Mouse (Mus musculus) liver, adult 2 months (tissue): ENCODE data around the gene Tmem240. TPM values are rescaled to one million over a fixed set of nuclear protein-coding genes. Genes with fewer than 3 reads are reported as not detected.

Source experiments
- DNase-seq: peaks from one replicate; pipeline ENCODE4 v3.0.0-alpha.2; 2011; ENCODE audit warnings: low read depth, low spot score; ENCODE audit errors: extremely low read depth
- H3K27ac ChIP-seq: fragments of 200-500 bp; replicated peaks from 2 replicates; pipeline ENCODE4 v1.5.1; 2012; ENCODE audit warnings: low read depth, mild to moderate bottlenecking, control low read depth, inconsistent platforms, low read length; ENCODE audit not compliant: insufficient read depth
- H3K27me3 ChIP-seq: fragments of 200-500 bp; 2 replicates; pipeline ENCODE4 v1.6.1; 2012; ENCODE audit warnings: mild to moderate bottlenecking, moderate library complexity, low read length, inconsistent platforms; ENCODE audit not compliant: control insufficient read depth, insufficient read depth
- H3K36me3 ChIP-seq: fragments of 200-500 bp; 2 replicates; pipeline ENCODE4 v1.6.1; 2012; ENCODE audit warnings: low read length, inconsistent platforms; ENCODE audit not compliant: control insufficient read depth, insufficient read depth
- H3K4me1 ChIP-seq: fragments of 200-500 bp; 2 replicates; pipeline ENCODE4 v1.6.1; 2011; ENCODE audit warnings: low read length; ENCODE audit not compliant: control insufficient read depth, insufficient read depth
- H3K4me3 ChIP-seq: fragments of 200-500 bp; 2 replicates; pipeline ENCODE4 v1.5.1; 2011; ENCODE audit warnings: low read depth, mild to moderate bottlenecking, control low read depth, low read length, moderate library complexity; ENCODE audit not compliant: insufficient read depth
- H3K79me2 ChIP-seq: fragments of 200-500 bp; 2 replicates; pipeline ENCODE4 v1.6.1; 2012; ENCODE audit warnings: inconsistent platforms, mild to moderate bottlenecking, low read length, moderate library complexity; ENCODE audit not compliant: control insufficient read depth, insufficient read depth
- H3K9ac ChIP-seq: fragments of 200-500 bp; 2 replicates; pipeline ENCODE4 v1.6.1; 2012; ENCODE audit warnings: low read depth, mild to moderate bottlenecking, control low read depth, inconsistent platforms, low read length
- CTCF ChIP-seq: fragments of 200-500 bp; IDR thresholded peaks from 2 replicates; pipeline ENCODE4 v1.5.1; 2011; ENCODE audit warnings: low read depth, low read length, control low read depth
- POLR2A ChIP-seq: fragments of 200-500 bp; IDR thresholded peaks from 2 replicates; pipeline ENCODE4 v1.6.1; 2011; ENCODE audit warnings: low read length, control low read depth; ENCODE audit not compliant: insufficient read depth; ENCODE audit errors: extremely low read depth
- WGBS: fragments of 180-500 bp; shearing (Covaris S2); methylation state at CpG from one replicate; pipeline ENCODE4 v1.1.7; 2018; 5-methylcytosine and 5-hydroxymethylcytosine counted together
- polyA plus RNA-seq: library from polyadenylated mRNA; depleted of rRNA; stranded (reverse); fragments of >200 nt; gene quantifications from 2 replicates; pipeline ENCODE4 v1.2.3, GENCODE M21; 2012
- total RNA-seq: library from RNA; depleted of rRNA; stranded (reverse); fragments of >200 nt; gene quantifications from 2 replicates; pipeline ENCODE4 v1.2.3, GENCODE M21; 2014

The Tmem240 gene
- total and polyA plus RNA-seq, 2 experiments = under 0.01 to 0.20 TPM

DNA sequence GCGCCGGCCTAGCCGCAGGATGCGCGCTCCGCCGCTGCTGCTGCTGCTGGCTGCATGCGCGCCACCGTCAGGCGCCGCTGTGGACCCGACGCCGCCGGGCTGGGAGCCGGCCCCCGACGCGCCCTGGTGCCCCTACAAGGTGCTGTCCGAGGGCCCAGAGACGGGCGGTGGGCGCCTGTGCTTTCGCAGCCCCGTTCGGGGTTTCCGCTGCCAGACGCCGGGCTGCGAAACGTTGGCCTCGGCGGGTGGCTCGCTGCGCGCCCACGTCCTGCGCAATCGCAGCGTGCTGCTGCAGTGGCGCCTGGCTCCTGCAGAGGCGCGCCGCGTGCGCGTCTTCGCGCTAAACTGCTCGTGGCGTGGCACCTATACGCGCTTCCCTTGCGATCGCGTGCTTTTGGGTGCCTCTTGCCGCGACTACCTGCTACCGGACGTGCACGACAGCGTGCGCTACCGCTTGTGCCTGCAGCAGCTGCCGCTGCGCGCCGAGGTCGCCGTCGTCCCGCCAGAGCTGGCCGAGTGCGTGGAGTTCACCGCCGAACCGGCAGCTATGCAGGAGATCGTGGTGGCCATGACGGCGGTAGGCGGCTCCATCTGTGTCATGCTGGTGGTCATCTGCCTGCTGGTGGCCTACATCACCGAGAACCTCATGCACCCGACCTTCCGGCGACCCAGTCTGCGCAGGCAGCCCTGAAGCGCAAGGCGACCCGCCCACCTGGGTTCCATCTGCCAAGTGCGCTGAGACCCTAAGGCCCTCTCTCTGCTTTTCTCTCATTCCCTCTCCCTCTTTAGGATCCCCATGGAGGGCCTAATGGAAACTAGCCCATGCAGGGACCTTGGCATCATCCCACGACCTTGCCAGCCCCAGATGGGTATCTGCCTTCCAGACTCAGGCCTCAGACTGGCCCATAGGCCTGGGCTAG, 39.9 kb upstream of the Tmem240 start:
- no peaks in the 10 kb centered on the region for H3K79me2 ChIP-seq
- 0 out of 2 replicates have a peak, but pooled peaks have one; percentile 30 for TF ChIP-seq CTCF
- no peak for TF ChIP-seq POLR2A
- H3K27me3 ChIP-seq = peaks cover 6% of the 10 kb centered on the region; the same call in 1 of the 2 replicates
- H3K4me3 ChIP-seq = peak overlapping the region; percentile 49
- no peaks in the 10 kb centered on the region for H3K36me3 ChIP-seq
- peak overlapping the region; percentile 24 for H3K9ac ChIP-seq
- DNase-seq = no peak
- no peak overlapping the region for H3K27ac ChIP-seq
- no peaks in the 10 kb centered on the region for H3K4me1 ChIP-seq
- WGBS = 3% methylated on average over 92 of the region's 92 CpGs

DNA sequence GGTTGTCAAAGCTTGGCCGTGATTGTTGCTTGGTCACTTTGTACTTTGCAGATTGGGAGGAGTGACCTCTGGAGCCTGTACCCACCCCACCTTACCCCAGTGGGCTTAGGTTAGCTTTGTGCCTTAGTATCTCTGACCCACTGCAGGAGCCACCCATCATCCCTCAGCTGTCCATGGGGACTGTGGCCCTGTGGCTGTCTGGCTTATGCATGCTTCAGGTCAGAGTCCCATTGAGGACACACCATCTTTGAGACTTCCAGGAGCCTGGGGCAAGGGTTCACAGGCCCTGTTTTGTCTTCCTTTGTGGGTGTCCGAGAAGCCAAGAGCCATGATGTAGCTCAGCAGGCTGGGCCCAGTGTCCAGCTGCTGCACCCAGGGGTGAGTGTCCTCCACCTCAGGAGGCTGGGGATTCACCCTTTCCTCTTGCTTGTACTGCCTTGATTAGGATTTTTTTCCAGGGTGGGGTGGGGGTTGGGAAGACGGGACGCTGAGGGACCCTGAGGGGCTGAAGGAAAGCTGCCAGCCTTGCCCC, 39.0 kb upstream of the Tmem240 start:
- no peak overlapping the region for H3K4me3 ChIP-seq

DNA sequence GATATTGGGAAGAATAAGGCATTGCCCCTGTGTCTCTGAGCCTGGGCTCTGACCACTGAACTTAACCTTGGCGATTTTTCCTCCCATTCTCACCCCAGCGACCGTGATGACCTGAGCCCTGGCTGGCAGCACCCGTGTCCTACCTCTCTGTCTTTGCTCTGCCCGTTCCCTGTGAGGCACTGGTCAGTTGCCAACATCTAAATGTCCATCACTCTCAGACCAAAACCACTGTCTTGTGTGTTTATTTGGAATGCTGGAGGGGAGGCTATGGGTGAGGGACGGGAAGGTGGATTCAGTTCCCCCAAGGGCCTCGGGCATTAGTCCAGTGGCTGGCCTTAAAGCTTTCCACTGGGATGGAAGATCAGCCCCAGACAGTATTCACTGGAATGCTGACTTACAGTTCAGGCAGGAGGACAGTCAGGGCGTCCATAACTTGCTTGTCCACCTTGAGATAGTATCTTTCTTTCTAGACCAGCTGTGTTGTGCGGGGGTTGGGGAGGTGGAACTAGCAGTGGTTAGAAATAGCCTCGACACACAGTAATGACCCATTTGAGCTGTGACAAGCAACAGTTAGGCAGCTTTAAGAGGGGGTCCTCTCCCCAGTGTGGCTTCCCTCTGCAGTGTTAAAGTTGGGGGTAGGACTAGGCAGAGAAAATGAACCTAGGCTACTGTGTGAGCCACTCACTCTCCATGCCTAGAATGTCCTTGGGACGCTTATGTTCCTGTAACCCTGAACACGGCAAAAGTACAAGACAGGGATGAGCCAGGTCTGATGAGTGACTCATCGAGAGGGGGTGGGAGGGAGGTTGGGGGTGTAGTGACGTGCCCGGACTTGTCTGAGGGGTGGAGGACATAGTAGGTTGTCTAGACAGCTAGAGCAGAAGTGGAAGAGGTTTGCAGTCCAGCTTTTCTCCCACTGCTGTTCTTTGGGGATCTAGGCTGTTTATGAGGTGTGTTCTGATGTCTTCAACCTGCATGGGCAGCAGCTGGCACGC, 38.0 kb upstream of the Tmem240 start:
- no peaks in the 10 kb centered on the region for H3K79me2 ChIP-seq
- no peak for DNase-seq
- no peak overlapping the region for H3K4me3 ChIP-seq
- 68% methylated on average over 16 of the region's 16 CpGs for WGBS
- no peak overlapping the region for H3K27ac ChIP-seq
- TF ChIP-seq POLR2A (no peak), CTCF (no peak)
- no peak overlapping the region for H3K9ac ChIP-seq
- peaks cover 6% of the 10 kb centered on the region; the same call in 1 of the 2 replicates for H3K27me3 ChIP-seq
- H3K36me3 ChIP-seq = no peaks in the 10 kb centered on the region
- H3K4me1 ChIP-seq = no peaks in the 10 kb centered on the region

More for the DNA sequence above, 39.0 kb upstream of the Tmem240 start:
- H3K27ac ChIP-seq = no peak overlapping the region
- TF ChIP-seq POLR2A = no peak
- TF ChIP-seq CTCF = no peak
- peaks cover 6% of the 10 kb centered on the region; the same call in 1 of the 2 replicates for H3K27me3 ChIP-seq
- H3K79me2 ChIP-seq = no peaks in the 10 kb centered on the region
- 71% methylated on average over 4 of the region's 4 CpGs for WGBS
- DNase-seq = no peak
- H3K4me1 ChIP-seq = no peaks in the 10 kb centered on the region
- no peaks in the 10 kb centered on the region for H3K36me3 ChIP-seq
- no peak overlapping the region for H3K9ac ChIP-seq

DNA sequence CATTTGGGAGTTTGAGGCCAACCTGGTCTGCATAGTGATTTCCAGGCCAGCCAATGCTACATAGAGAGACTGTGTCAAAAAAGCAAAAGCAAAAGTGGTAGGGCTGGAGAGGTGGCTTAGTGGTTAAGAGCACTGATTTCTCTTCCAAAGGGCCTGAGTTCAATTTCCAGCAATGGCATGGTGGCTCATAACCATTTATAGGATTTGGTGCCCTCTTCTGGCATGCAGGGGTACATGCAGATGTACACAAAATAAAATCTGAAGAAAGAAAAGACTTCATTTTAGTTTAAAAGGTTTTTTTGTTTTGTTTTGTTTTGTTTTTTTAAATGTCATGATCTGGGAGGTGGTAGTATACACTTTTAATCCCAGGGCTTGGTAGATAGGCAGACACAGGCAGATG, 34.2 kb upstream of the Tmem240 start:
- Histone ChIP-seq H3K27me3 (no peaks in the 10 kb centered on the region), H3K27ac (no peak overlapping the region), H3K79me2 (peaks cover 5% of the 10 kb centered on the region), H3K4me3 (no peak overlapping the region), H3K4me1 (no peaks in the 10 kb centered on the region), H3K36me3 (no peaks in the 10 kb centered on the region), H3K9ac (no peak overlapping the region)
- no peak for TF ChIP-seq POLR2A
- 0 out of 2 replicates have a peak, but pooled peaks have one; percentile 19 for TF ChIP-seq CTCF
- DNase-seq = peak; percentile 46

DNA sequence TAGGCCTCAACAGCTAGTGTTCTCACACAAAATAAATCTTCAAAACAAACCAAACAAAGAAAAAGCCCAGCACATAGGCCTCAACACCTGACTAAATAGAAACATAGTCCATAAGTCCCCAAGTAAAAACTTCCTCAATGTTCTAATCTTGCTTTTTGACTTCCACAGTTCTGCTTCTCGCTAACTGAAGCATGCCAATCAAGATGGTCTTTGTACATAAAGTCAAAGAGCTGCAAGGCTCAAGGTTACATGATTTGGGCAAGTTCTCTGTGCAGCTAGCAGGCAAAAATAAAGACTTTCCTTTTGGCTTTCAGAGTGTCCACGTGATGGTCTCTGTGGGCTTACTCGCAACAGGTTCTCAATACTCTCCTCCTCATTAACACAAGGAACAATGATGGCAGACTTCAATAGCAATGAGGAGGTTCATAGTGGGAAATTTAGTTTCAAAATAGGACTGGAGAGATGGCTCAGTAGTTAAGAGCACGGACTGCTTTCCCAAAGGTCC, 31.1 kb upstream of the Tmem240 start:
- 98% methylated on average over 4 of the region's 4 CpGs for WGBS
- no peaks in the 10 kb centered on the region for H3K36me3 ChIP-seq
- no peak for DNase-seq
- peaks cover 2% of the 10 kb centered on the region for H3K4me1 ChIP-seq
- H3K27ac ChIP-seq = no peak overlapping the region
- TF ChIP-seq CTCF (no peak), POLR2A (no peak)
- no peak overlapping the region for H3K9ac ChIP-seq
- H3K4me3 ChIP-seq = no peak overlapping the region
- no peaks in the 10 kb centered on the region for H3K27me3 ChIP-seq
- peaks cover 19% of the 10 kb centered on the region for H3K79me2 ChIP-seq
